Mouse (Mus musculus): Measurements from ENCODE around the gene Zkscan6. TPM values are rescaled to one million over a fixed set of nuclear protein-coding genes. Genes with fewer than 3 reads are reported as not detected.

The Zkscan6 gene
- polyA plus RNA-seq, 1 experiment, result 3.1 TPM

- no peaks in the 10 kb centered on the region for H3K27me3 ChIP-seq (replicated peaks; ENCODE audit: control insufficient read depth, insufficient read depth, low read length)
- no peaks in the 10 kb centered on the region for H3K36me3 ChIP-seq (ENCODE audit: control insufficient read depth, insufficient read depth, low read length)
- no peak for DNase-seq
- H3K27ac ChIP-seq (ENCODE audit: insufficient read depth, low read depth, low read length), result no peak overlapping the region
- WGBS, result 75% methylated on average over 6 of the region's 6 CpGs
- H3K4me1 ChIP-seq (ENCODE audit: control insufficient read depth, insufficient read depth, low read length), result peaks cover 12% of the 10 kb centered on the region; the same call in 1 of the 2 replicates
- TF ChIP-seq CTCF (conservative IDR thresholded peaks at IDR 0.05; ENCODE audit: insufficient read depth, insufficient read length, low read depth, low read length) (no peak), POLR2A (IDR thresholded peaks at IDR 0.05; ENCODE audit: low read depth, low read length) (no peak)
- H3K4me3 ChIP-seq (ENCODE audit: insufficient read depth, low read depth, low read length), result no peak overlapping the region
Measured at GRCm38 (mm10) chr11:65773946-65774656, 32.9 kb upstream of the Zkscan6 start.

DNA sequence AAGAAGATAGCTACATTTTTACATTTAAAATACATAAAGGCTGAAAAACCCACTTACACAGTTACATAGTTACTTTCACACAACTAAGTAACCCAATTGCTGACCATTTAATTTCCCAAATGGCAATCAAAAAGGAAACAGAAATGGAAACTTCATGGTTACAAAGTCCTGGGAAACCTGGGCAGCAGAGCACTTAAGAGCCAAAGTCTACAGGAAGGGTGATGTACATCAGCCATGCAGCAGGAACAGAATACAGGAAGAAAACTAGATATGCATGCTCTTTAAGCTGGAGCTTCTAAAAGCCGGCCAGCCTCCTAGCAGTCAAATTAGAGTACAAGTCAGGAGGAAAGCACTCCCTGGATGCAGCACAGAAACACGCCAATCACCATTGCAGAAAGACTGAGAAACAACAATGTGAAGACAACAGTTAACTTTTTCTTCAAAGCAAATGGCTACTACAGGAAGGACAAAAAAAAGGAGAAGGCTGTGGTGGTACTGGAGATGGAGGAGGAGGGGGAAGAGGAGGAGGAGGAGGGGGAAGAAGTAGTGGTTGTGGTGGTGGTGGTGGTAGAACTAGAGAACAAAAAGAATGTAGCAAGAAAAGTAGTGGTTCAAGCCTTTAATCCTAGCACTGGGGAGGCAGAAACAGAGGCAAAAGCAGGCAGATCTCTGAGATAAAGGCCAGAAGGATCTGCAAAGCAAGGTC, 29.9 kb upstream of the Zkscan6 start:
- Histone ChIP-seq H3K4me1 (ENCODE audit: control insufficient read depth, insufficient read depth, low read length) (peaks cover 13% of the 10 kb centered on the region; the same call in 1 of the 2 replicates), H3K4me3 (ENCODE audit: insufficient read depth, low read depth, low read length) (no peak overlapping the region), H3K27ac (ENCODE audit: insufficient read depth, low read depth, low read length) (no peak overlapping the region), H3K36me3 (ENCODE audit: control insufficient read depth, insufficient read depth, low read length) (no peaks in the 10 kb centered on the region; the same call in none of the 2 replicates), H3K27me3 (replicated peaks; ENCODE audit: control insufficient read depth, insufficient read depth, low read length) (no peaks in the 10 kb centered on the region)
- peak; percentile 30 for DNase-seq
- TF ChIP-seq POLR2A (IDR thresholded peaks at IDR 0.05; ENCODE audit: low read depth, low read length), result no peak
- TF ChIP-seq CTCF (conservative IDR thresholded peaks at IDR 0.05; ENCODE audit: insufficient read depth, insufficient read length, low read depth, low read length), result no peak
- WGBS, result 45% methylated on average over 2 of the region's 2 CpGs

GRCm38 (mm10) chr11:65777810-65778209, 29.2 kb upstream of the Zkscan6 start:
- DNase-seq, result no peak
- H3K36me3 ChIP-seq (ENCODE audit: control insufficient read depth, insufficient read depth, low read length), result no peaks in the 10 kb centered on the region; the same call in none of the 2 replicates
- H3K27me3 ChIP-seq (replicated peaks; ENCODE audit: control insufficient read depth, insufficient read depth, low read length), result no peaks in the 10 kb centered on the region
- TF ChIP-seq CTCF (conservative IDR thresholded peaks at IDR 0.05; ENCODE audit: insufficient read depth, insufficient read length, low read depth, low read length), result no peak
- no peak for TF ChIP-seq POLR2A (IDR thresholded peaks at IDR 0.05; ENCODE audit: low read depth, low read length)
- WGBS, result 63% methylated on average over 5 of the region's 5 CpGs
- H3K4me1 ChIP-seq (ENCODE audit: control insufficient read depth, insufficient read depth, low read length), result peaks cover 13% of the 10 kb centered on the region; the same call in 1 of the 2 replicates
- H3K27ac ChIP-seq (ENCODE audit: insufficient read depth, low read depth, low read length), result no peak overlapping the region
- H3K4me3 ChIP-seq (ENCODE audit: insufficient read depth, low read depth, low read length), result no peak overlapping the region

DNA sequence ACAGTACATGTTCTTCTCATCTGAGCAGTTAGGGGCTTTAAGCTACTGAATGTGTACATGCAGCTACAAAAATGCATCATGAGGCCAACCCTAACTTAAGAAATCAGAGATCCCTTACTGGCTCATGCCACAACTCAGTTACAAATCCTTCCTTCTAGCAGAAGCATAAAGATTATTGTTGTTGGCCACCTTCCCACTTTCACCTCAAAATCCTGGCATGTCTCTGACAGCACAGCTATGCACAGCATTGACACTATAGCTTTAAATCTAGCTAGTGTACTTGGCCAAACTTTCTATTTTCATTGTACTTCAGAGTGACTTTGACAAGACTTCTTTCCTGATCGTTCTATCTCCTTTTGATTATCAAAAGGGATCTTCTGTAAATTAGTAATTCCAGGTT, 27.9 kb upstream of the Zkscan6 start:
- 34% methylated on average over 1 of the region's 1 CpGs for WGBS
- TF ChIP-seq CTCF (conservative IDR thresholded peaks at IDR 0.05; ENCODE audit: insufficient read depth, insufficient read length, low read depth, low read length) (no peak), POLR2A (IDR thresholded peaks at IDR 0.05; ENCODE audit: low read depth, low read length) (no peak)
- Histone ChIP-seq H3K27ac (ENCODE audit: insufficient read depth, low read depth, low read length) (no peak overlapping the region), H3K27me3 (replicated peaks; ENCODE audit: control insufficient read depth, insufficient read depth, low read length) (no peaks in the 10 kb centered on the region), H3K4me3 (ENCODE audit: insufficient read depth, low read depth, low read length) (no peak overlapping the region), H3K36me3 (ENCODE audit: control insufficient read depth, insufficient read depth, low read length) (no peaks in the 10 kb centered on the region; the same call in none of the 2 replicates), H3K4me1 (ENCODE audit: control insufficient read depth, insufficient read depth, low read length) (peaks cover 13% of the 10 kb centered on the region; the same call in 1 of the 2 replicates)
- DNase-seq, result peak; percentile 11

GRCm38 (mm10) chr11:65779578-65779977, 27.4 kb upstream of the Zkscan6 start:
- Histone ChIP-seq H3K27me3 (replicated peaks; ENCODE audit: control insufficient read depth, insufficient read depth, low read length) (no peaks in the 10 kb centered on the region), H3K36me3 (ENCODE audit: control insufficient read depth, insufficient read depth, low read length) (no peaks in the 10 kb centered on the region; the same call in none of the 2 replicates), H3K4me1 (ENCODE audit: control insufficient read depth, insufficient read depth, low read length) (peaks cover 13% of the 10 kb centered on the region; the same call in 1 of the 2 replicates), H3K4me3 (ENCODE audit: insufficient read depth, low read depth, low read length) (no peak overlapping the region), H3K27ac (ENCODE audit: insufficient read depth, low read depth, low read length) (no peak overlapping the region)
- 95% methylated on average over 1 of the region's 1 CpGs for WGBS
- TF ChIP-seq POLR2A (IDR thresholded peaks at IDR 0.05; ENCODE audit: low read depth, low read length) (no peak), CTCF (conservative IDR thresholded peaks at IDR 0.05; ENCODE audit: insufficient read depth, insufficient read length, low read depth, low read length) (no peak)
- DNase-seq, result no peak

DNA sequence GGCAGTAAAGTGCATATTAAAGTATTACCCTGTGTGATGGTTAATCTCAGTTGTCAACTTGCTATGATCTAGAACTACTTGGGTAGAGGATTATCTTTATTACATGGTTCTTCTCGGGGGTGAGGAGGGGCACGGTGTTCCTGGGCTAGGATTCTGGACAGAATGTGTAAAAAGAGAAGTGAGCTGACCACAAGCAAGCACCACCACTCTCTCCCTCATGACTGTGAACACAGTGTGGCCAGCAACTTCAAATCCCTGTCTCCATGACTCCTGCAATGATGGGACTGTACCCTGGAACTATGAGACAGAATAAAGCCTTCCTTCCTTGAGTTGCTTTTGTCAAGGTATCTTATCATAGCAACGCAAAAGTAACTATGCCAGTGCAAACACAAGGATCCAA, 25.4 kb upstream of the Zkscan6 start:
- H3K27me3 ChIP-seq (replicated peaks; ENCODE audit: control insufficient read depth, insufficient read depth, low read length), result no peaks in the 10 kb centered on the region
- 83% methylated on average over 3 of the region's 3 CpGs for WGBS
- H3K27ac ChIP-seq (ENCODE audit: insufficient read depth, low read depth, low read length), result no peak overlapping the region
- TF ChIP-seq CTCF (conservative IDR thresholded peaks at IDR 0.05; ENCODE audit: insufficient read depth, insufficient read length, low read depth, low read length) (no peak), POLR2A (IDR thresholded peaks at IDR 0.05; ENCODE audit: low read depth, low read length) (no peak)
- no peak overlapping the region for H3K4me3 ChIP-seq (ENCODE audit: insufficient read depth, low read depth, low read length)
- H3K4me1 ChIP-seq (ENCODE audit: control insufficient read depth, insufficient read depth, low read length), result peaks cover 13% of the 10 kb centered on the region; the same call in 1 of the 2 replicates
- no peak for DNase-seq
- H3K36me3 ChIP-seq (ENCODE audit: control insufficient read depth, insufficient read depth, low read length), result no peaks in the 10 kb centered on the region; the same call in none of the 2 replicates

DNA sequence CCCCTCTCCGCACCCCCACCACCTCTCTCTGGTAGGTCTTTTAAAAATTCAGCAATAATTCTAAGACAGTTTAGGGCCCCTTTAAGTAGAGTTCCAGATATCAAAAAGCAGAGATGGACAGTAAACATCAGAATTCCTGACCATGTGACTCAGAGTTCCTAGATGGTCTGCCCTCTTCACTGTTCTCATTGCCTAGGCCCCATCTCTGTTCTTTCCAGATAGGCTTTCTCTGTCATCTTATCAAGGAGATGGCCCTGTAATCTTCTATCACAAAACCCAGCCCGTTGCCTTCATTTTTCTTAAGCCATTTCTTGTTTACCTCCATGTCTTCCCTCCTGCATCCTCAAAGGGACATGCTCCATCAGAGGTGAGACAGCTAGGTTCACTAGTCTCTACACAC, 20.8 kb upstream of the Zkscan6 start:
- H3K4me3 ChIP-seq (ENCODE audit: insufficient read depth, low read depth, low read length), result no peak overlapping the region
- H3K4me1 ChIP-seq (ENCODE audit: control insufficient read depth, insufficient read depth, low read length), result no peaks in the 10 kb centered on the region; the same call in 1 of the 2 replicates
- 85% methylated on average over 2 of the region's 2 CpGs for WGBS
- no peaks in the 10 kb centered on the region for H3K27me3 ChIP-seq (replicated peaks; ENCODE audit: control insufficient read depth, insufficient read depth, low read length)
- no peak for DNase-seq
- TF ChIP-seq CTCF (conservative IDR thresholded peaks at IDR 0.05; ENCODE audit: insufficient read depth, insufficient read length, low read depth, low read length), result no peak
- TF ChIP-seq POLR2A (IDR thresholded peaks at IDR 0.05; ENCODE audit: low read depth, low read length), result no peak
- no peaks in the 10 kb centered on the region for H3K36me3 ChIP-seq (ENCODE audit: control insufficient read depth, insufficient read depth, low read length)
- no peak overlapping the region for H3K27ac ChIP-seq (ENCODE audit: insufficient read depth, low read depth, low read length)

All from kidney, adult 2 months (tissue).